Mouse (Mus musculus): ENCODE measurements around the gene Btbd9. TPM values are rescaled to one million over a fixed set of nuclear protein-coding genes. Genes with fewer than 3 reads are reported as not detected.

Gene Btbd9
- polyA plus RNA-seq, 2 experiments, result 18.3 to 46.9 TPM

DNA sequence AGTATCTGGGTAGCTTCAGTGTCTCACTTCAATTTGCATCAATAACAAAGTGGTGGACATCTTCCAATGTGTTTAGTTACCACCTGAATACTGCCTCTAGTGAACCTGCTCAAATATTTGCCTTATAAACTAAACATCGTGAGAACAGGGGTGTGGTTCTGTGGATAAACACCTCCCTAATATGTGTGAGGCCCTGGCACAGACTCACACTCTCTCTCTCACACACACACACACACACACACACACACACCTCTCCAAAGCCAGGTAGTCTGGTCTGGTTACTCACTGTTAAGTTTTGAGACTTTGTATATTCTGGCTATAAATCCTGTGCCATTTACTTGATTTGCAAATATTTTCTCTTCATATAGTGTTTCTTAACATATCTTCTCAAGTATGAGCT is 154.0 kb downstream of the Btbd9 start:
- ATAC-seq (ENCODE audit: low FRiP score, low read depth) (no peak), DNase-seq (ENCODE audit: low spot score) (no peak)
- H3K4me1 ChIP-seq (ENCODE audit: control insufficient read depth, insufficient read depth, low read length), result peaks cover 9% of the 10 kb centered on the region; the same call in 1 of the 2 replicates
- H3K27ac ChIP-seq (replicated peaks; ENCODE audit: low read depth, low read length), result no peak overlapping the region
- H3K27me3 ChIP-seq (ENCODE audit: control insufficient read depth, insufficient read depth, low read length), result no peaks in the 10 kb centered on the region
- H3K4me2 ChIP-seq (replicated peaks; ENCODE audit: low read depth, low read length, severe bottlenecking), result no peak overlapping the region
- H3K4me3 ChIP-seq (replicated peaks; ENCODE audit: low read length), result no peak overlapping the region
- H3K36me3 ChIP-seq (ENCODE audit: control insufficient read depth, insufficient read depth, low read length), result no peaks in the 10 kb centered on the region
- no peaks in the 10 kb centered on the region for H3K9me3 ChIP-seq (ENCODE audit: control insufficient read depth, low read length)
- WGBS, result 41% methylated on average over 1 of the region's 1 CpGs
- TF ChIP-seq POLR2A (IDR thresholded peaks at IDR 0.05; ENCODE audit: borderline replicate concordance, extremely low read depth, insufficient read depth, insufficient read length), result no peak
- no peak overlapping the region for H3K9ac ChIP-seq (ENCODE audit: low read depth, low read length, severe bottlenecking)

DNA sequence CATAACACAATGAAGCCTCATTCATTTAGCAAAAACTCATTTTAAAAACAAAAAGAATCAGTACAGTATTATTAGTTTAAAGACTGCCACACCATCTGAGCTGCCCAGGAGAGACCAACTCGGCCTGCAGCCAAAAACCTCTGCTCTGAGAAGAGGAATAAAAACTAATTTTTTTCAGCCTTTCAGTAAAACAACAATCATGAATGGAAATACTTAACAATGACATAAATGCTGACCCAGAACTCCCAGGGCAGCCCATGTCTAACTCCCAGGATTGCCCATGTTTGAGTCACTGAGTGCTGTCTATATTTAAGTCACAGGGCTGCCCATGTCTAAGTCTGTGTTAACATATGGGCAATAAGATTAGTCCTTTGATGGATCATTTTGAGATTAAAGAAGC is 155.0 kb downstream of the Btbd9 start:
- no peak overlapping the region for H3K4me3 ChIP-seq (replicated peaks; ENCODE audit: low read length)
- H3K9ac ChIP-seq (ENCODE audit: low read depth, low read length, severe bottlenecking), result no peak overlapping the region
- peaks cover 9% of the 10 kb centered on the region; the same call in 1 of the 2 replicates for H3K4me1 ChIP-seq (ENCODE audit: control insufficient read depth, insufficient read depth, low read length)
- no peaks in the 10 kb centered on the region for H3K27me3 ChIP-seq (ENCODE audit: control insufficient read depth, insufficient read depth, low read length)
- H3K4me2 ChIP-seq (replicated peaks; ENCODE audit: low read depth, low read length, severe bottlenecking), result no peak overlapping the region
- no peak overlapping the region for H3K27ac ChIP-seq (replicated peaks; ENCODE audit: low read depth, low read length)
- ATAC-seq (ENCODE audit: low FRiP score, low read depth) (no peak), DNase-seq (ENCODE audit: low spot score) (no peak)
- no peak for TF ChIP-seq POLR2A (IDR thresholded peaks at IDR 0.05; ENCODE audit: borderline replicate concordance, extremely low read depth, insufficient read depth, insufficient read length)
- 58% methylated on average over 1 of the region's 1 CpGs for WGBS
- H3K9me3 ChIP-seq (ENCODE audit: control insufficient read depth, low read length), result no peaks in the 10 kb centered on the region
- H3K36me3 ChIP-seq (ENCODE audit: control insufficient read depth, insufficient read depth, low read length), result no peaks in the 10 kb centered on the region

DNA sequence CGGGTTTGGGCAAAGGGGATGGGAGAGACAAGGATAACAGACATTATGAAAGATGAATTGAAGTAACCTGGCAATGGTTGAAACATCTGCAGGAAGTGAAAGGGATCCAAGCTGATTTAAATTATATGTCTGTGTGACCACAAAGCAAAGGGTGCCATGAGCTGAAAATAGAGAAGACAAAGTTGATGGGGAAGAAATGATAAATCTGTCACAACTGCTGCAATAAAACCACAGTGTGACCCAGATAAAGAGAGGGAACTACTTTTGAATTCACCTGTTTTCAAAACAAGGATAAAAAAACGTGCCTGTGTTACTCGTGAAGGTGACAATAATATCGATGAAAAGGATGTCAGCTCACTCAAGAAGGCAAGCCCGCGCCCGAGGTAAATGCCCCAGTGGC is 156.8 kb downstream of the Btbd9 start:
- 75% methylated on average over 7 of the region's 7 CpGs for WGBS
- Histone ChIP-seq H3K4me3 (replicated peaks; ENCODE audit: low read length) (no peak overlapping the region), H3K36me3 (ENCODE audit: control insufficient read depth, insufficient read depth, low read length) (no peaks in the 10 kb centered on the region), H3K27ac (replicated peaks; ENCODE audit: low read depth, low read length) (no peak overlapping the region), H3K4me1 (ENCODE audit: control insufficient read depth, insufficient read depth, low read length) (peaks cover 9% of the 10 kb centered on the region; the same call in 1 of the 2 replicates), H3K9me3 (ENCODE audit: control insufficient read depth, low read length) (no peaks in the 10 kb centered on the region), H3K4me2 (replicated peaks; ENCODE audit: low read depth, low read length, severe bottlenecking) (no peak overlapping the region), H3K27me3 (ENCODE audit: control insufficient read depth, insufficient read depth, low read length) (no peaks in the 10 kb centered on the region), H3K9ac (ENCODE audit: low read depth, low read length, severe bottlenecking) (no peak overlapping the region)
- no peak for ATAC-seq (ENCODE audit: low FRiP score, low read depth)
- no peak for TF ChIP-seq POLR2A (IDR thresholded peaks at IDR 0.05; ENCODE audit: borderline replicate concordance, extremely low read depth, insufficient read depth, insufficient read length)
- no peak for DNase-seq (ENCODE audit: low spot score)

DNA sequence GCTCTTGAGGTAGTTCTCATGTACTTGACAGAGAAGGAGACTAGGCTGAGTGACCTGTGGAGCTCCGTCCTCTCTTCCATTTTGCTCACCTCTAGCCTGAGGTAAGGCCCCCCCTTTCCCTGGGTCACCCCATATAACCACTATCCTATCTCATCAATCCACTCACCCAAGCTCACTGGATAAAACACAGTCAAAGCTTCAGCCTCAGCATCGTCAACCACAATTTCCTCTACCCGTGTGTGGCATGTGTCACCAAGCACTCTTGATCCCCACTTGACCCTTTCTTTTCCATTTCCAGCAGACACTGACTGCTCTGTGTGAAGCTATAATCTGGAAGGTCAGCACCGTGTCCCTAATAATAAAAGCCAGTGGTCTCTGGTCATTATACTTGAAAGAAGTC is 157.8 kb downstream of the Btbd9 start:
- peaks cover 9% of the 10 kb centered on the region; the same call in 1 of the 2 replicates for H3K4me1 ChIP-seq (ENCODE audit: control insufficient read depth, insufficient read depth, low read length)
- no peak overlapping the region for H3K27ac ChIP-seq (replicated peaks; ENCODE audit: low read depth, low read length)
- H3K27me3 ChIP-seq (ENCODE audit: control insufficient read depth, insufficient read depth, low read length), result no peaks in the 10 kb centered on the region
- H3K9ac ChIP-seq (ENCODE audit: low read depth, low read length, severe bottlenecking), result no peak overlapping the region
- WGBS, result 47% methylated on average over 4 of the region's 4 CpGs
- no peak for DNase-seq (ENCODE audit: low spot score)
- no peak overlapping the region for H3K4me3 ChIP-seq (replicated peaks; ENCODE audit: low read length)
- H3K36me3 ChIP-seq (ENCODE audit: control insufficient read depth, insufficient read depth, low read length), result no peaks in the 10 kb centered on the region
- ATAC-seq (ENCODE audit: low FRiP score, low read depth), result no peak
- H3K4me2 ChIP-seq (replicated peaks; ENCODE audit: low read depth, low read length, severe bottlenecking), result no peak overlapping the region
- H3K9me3 ChIP-seq (ENCODE audit: control insufficient read depth, low read length), result no peaks in the 10 kb centered on the region
- TF ChIP-seq POLR2A (IDR thresholded peaks at IDR 0.05; ENCODE audit: borderline replicate concordance, extremely low read depth, insufficient read depth, insufficient read length), result no peak

DNA sequence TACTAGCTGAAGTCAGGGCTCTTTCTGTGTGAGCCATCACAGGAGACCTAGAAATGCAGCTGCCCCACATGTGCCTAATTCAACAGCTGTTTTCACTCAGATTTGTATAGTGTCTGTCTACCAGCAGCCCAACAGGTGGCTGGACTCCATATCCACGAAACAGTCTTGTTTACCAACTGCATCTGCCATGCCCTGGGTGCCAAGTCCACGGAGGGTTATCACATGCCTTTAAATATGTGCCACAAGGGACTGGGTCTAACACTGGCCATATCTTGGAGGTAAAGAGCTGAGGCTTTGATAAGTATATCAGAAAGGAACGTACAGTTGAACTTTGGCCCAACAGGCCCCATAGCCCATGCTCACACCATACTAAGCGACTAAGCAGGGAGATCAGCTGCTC is 159.2 kb downstream of the Btbd9 start:
- H3K4me3 ChIP-seq (replicated peaks; ENCODE audit: low read length), result no peak overlapping the region
- peaks cover 9% of the 10 kb centered on the region; the same call in 1 of the 2 replicates for H3K4me1 ChIP-seq (ENCODE audit: control insufficient read depth, insufficient read depth, low read length)
- no peak overlapping the region for H3K4me2 ChIP-seq (replicated peaks; ENCODE audit: low read depth, low read length, severe bottlenecking)
- no peak for TF ChIP-seq POLR2A (IDR thresholded peaks at IDR 0.05; ENCODE audit: borderline replicate concordance, extremely low read depth, insufficient read depth, insufficient read length)
- H3K36me3 ChIP-seq (ENCODE audit: control insufficient read depth, insufficient read depth, low read length), result no peaks in the 10 kb centered on the region
- no peak overlapping the region for H3K9ac ChIP-seq (ENCODE audit: low read depth, low read length, severe bottlenecking)
- WGBS, result 44% methylated on average over 4 of the region's 4 CpGs
- H3K9me3 ChIP-seq (ENCODE audit: control insufficient read depth, low read length), result no peaks in the 10 kb centered on the region
- no peaks in the 10 kb centered on the region for H3K27me3 ChIP-seq (ENCODE audit: control insufficient read depth, insufficient read depth, low read length)
- H3K27ac ChIP-seq (replicated peaks; ENCODE audit: low read depth, low read length), result no peak overlapping the region
- DNase-seq (ENCODE audit: low spot score) (peak; percentile 69), ATAC-seq (ENCODE audit: low FRiP score, low read depth) (peak; percentile 82)

DNA sequence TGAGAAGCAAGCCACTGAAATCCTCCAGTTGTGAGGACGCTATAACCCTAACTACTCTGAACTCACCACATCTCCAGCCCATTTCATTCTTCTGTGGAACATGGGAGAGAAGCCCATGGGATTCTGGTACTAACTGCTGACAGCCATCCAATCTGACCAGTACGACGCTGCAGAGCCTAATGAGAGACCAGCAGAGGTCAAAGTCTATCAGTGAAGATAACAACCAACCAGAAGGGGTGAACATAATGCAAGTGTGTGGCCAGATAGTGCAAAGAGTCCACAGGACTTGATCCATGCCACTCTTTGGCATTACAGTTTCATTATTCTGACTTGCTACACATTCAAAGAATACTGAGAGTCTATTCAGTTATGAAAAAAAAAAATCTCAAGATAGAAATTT is 160.6 kb downstream of the Btbd9 start:
- no peak overlapping the region for H3K4me2 ChIP-seq (replicated peaks; ENCODE audit: low read depth, low read length, severe bottlenecking)
- DNase-seq (ENCODE audit: low spot score) (no peak), ATAC-seq (ENCODE audit: low FRiP score, low read depth) (no peak)
- H3K4me1 ChIP-seq (ENCODE audit: control insufficient read depth, insufficient read depth, low read length), result peaks cover 7% of the 10 kb centered on the region; the same call in 1 of the 2 replicates
- H3K4me3 ChIP-seq (replicated peaks; ENCODE audit: low read length), result no peak overlapping the region
- H3K27ac ChIP-seq (replicated peaks; ENCODE audit: low read depth, low read length), result no peak overlapping the region
- H3K36me3 ChIP-seq (ENCODE audit: control insufficient read depth, insufficient read depth, low read length), result no peaks in the 10 kb centered on the region
- WGBS, result 91% methylated on average over 3 of the region's 3 CpGs
- H3K9me3 ChIP-seq (ENCODE audit: control insufficient read depth, low read length), result no peaks in the 10 kb centered on the region
- H3K27me3 ChIP-seq (ENCODE audit: control insufficient read depth, insufficient read depth, low read length), result no peaks in the 10 kb centered on the region
- no peak for TF ChIP-seq POLR2A (IDR thresholded peaks at IDR 0.05; ENCODE audit: borderline replicate concordance, extremely low read depth, insufficient read depth, insufficient read length)
- no peak overlapping the region for H3K9ac ChIP-seq (ENCODE audit: low read depth, low read length, severe bottlenecking)

All from limb, embryonic 14.5 days (tissue).